Comparison of ENCODE assay signal across 12 mouse cellular contexts in the genomic region with DNA sequence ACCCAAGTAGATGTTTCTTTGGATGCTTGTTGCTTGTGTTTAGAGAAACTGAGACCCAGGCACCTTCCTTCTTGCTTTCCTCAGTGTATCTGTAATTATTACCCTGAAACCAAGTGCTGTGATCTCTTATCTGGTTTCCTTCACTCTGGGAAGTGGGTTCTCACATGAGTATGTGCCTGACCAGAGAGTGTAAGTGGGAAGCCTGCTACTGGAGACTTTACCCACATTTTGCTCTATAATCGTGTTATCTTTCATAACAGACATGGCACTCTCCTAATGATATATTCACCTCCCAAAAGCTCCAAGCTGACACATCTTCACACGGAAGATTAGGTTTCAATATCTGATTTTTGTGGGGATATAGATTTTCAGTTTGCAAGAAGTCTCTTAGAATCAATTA.
"Had no signal": no experiment of that assay in that cellular context is flagged by ENCODE, and none has a peak within 500 bp of the region (broad histone marks: within the 10 kb centered on the region; RNA-seq: fewer than 3 reads in every experiment).

No protein-coding gene starts in this region.

- H3K4me1 ChIP-seq: midbrain, embryonic 12.5 days had no signal

- H3K27ac ChIP-seq: limb, embryonic 12.5 days had no signal

- ATAC-seq: intestine, embryonic 16.5 days had no signal

- H3K9me3 ChIP-seq: limb, embryonic 12.5 days; midbrain, embryonic 12.5 days had no signal

- H3K36me3 ChIP-seq: midbrain, embryonic 12.5 days had no signal

- H3K4me3 ChIP-seq: limb, embryonic 12.5 days; midbrain, embryonic 12.5 days had no signal

- H3K9ac ChIP-seq: limb, embryonic 12.5 days; lung, embryonic 14.5 days; midbrain, embryonic 12.5 days had no signal

- H3K4me2 ChIP-seq: limb, embryonic 12.5 days; lung, embryonic 14.5 days; midbrain, embryonic 12.5 days had no signal

- H3K27me3 ChIP-seq: limb, embryonic 12.5 days; midbrain, embryonic 12.5 days had no signal

- DNase-seq: kidney, adult 8-10 months; kidney, postnatal 25 days; layer of hippocampus, adult 9-11 months; layer of hippocampus, postnatal 36 days; lung, embryonic 14.5 days; lung, postnatal 10 days; right cerebral cortex, adult 18-20 months; right cerebral cortex, postnatal 25 days; thymus, postnatal 36 days had no signal
